Mouse (Mus musculus) heart, postnatal 14 days (tissue): ENCODE data around the gene Opalin. TPM values are rescaled to one million over a fixed set of nuclear protein-coding genes. Genes with fewer than 3 reads are reported as not detected.

ENCODE experiments used
- DNase-seq, 2 experiments: peaks; one replicate each; pipeline ENCODE4 v3.0.0; 2021 to 2022
- intact Hi-C: fragments of 180-260 bp; cut with DNase I; formaldehyde crosslinking; loops from one replicate; pipeline ENCODE4 v1.15.1; 2025
- total RNA-seq, 2 experiments: library from RNA; stranded (reverse); gene quantifications; 2 replicates each; pipeline ENCODE4 v1.2.3; 2021

The Opalin gene
- total RNA-seq, 2 experiments from 2014 or later = not detected

GRCm38 (mm10) chr19:41020537-41020936, 56.4 kb downstream of the Opalin start:
- DNase-seq = no peak
- intact Hi-C loops = no loop called here

- intact Hi-C loops = loop anchor here (5.0 kb wide), 1 partner anchor 267 kb away; no protein-coding TSS in a partner anchor
- DNase-seq = no peak
Observed at GRCm38 (mm10) chr19:41019164-41019675, 57.7 kb downstream of the Opalin start.

- peak; percentile 46 to 73 for DNase-seq
Observed at GRCm38 (mm10) chr19:41015951-41016716, 60.8 kb downstream of the Opalin start.

GRCm38 (mm10) chr19:41014003-41014402, 62.9 kb downstream of the Opalin start:
- intact Hi-C loops = no loop called here

More at GRCm38 (mm10) chr19:41015951-41016716, 60.8 kb downstream of the Opalin start:
- intact Hi-C loops = loop anchor here (1.0 to 5.0 kb wide), 2 partner anchors 53 to 264 kb away; no protein-coding TSS in a partner anchor

GRCm38 (mm10) chr19:41013591-41013990, 63.3 kb downstream of the Opalin start:
- intact Hi-C loops = no loop called here

More at GRCm38 (mm10) chr19:41014003-41014402, 62.9 kb downstream of the Opalin start:
- DNase-seq = no peak

More at GRCm38 (mm10) chr19:41013591-41013990, 63.3 kb downstream of the Opalin start:
- DNase-seq = no peak

Other genes with a start within 250 kb of the Opalin start
- 1 to 10 TPM; 6.8 to 7.1 TPM for gene Ccnj, start 245.8 kb downstream of the Opalin start, total RNA-seq
- 1 to 10 TPM; 7.2 to 8.6 TPM for gene Zfp518a, start 182.4 kb downstream of the Opalin start, total RNA-seq
- under 1 TPM; 0.76 to 0.81 TPM for gene Blnk, start 82.6 kb downstream of the Opalin start, total RNA-seq
- gene Dntt, start 47.8 kb downstream of the Opalin start, total RNA-seq = 10 to 100 TPM in 1 of 2 experiments, under 1 TPM in 1; 0.74 to 16.5 TPM
- under 1 TPM; 0.41 to 0.88 TPM for gene Tll2, start 129.7 kb upstream of the Opalin start, total RNA-seq
- 10 to 100 TPM; 88.2 to 90.8 TPM for gene Tm9sf3, start 186.9 kb upstream of the Opalin start, total RNA-seq